Mouse (Mus musculus): ENCODE data around the gene Ank.

DNA sequence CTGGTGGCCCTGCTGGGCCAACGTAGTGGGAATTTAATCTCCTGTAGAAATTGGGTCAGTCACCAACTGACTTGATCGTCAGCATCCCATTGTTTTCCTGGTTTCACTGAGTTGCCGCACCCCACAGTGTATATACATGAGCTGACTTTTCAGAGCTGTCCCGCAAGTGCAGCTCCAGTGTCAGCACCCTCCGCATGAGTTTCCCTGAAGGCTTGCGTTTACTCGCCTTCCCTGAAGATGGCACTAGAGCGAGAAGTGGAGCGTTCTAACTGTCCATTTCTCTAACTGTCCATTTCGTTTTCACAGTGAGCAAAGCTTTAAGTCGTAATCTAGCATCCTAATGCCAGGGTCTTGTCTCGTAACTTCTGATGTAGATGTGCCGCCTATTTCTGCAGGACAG, 127.2 kb downstream of the Ank start:
- TF ChIP-seq CTCF (IDR thresholded peaks at IDR 0.05; ENCODE audit: borderline replicate concordance, control insufficient read depth, extremely low read depth, insufficient read depth, low read length, poor library complexity) (no peak), POLR2A (IDR thresholded peaks at IDR 0.05; ENCODE audit: control insufficient read depth, extremely low read depth, insufficient read depth, low read length, poor library complexity) (no peak)
